ENCODE assay signal across 8 mouse cellular contexts in the genomic region with DNA sequence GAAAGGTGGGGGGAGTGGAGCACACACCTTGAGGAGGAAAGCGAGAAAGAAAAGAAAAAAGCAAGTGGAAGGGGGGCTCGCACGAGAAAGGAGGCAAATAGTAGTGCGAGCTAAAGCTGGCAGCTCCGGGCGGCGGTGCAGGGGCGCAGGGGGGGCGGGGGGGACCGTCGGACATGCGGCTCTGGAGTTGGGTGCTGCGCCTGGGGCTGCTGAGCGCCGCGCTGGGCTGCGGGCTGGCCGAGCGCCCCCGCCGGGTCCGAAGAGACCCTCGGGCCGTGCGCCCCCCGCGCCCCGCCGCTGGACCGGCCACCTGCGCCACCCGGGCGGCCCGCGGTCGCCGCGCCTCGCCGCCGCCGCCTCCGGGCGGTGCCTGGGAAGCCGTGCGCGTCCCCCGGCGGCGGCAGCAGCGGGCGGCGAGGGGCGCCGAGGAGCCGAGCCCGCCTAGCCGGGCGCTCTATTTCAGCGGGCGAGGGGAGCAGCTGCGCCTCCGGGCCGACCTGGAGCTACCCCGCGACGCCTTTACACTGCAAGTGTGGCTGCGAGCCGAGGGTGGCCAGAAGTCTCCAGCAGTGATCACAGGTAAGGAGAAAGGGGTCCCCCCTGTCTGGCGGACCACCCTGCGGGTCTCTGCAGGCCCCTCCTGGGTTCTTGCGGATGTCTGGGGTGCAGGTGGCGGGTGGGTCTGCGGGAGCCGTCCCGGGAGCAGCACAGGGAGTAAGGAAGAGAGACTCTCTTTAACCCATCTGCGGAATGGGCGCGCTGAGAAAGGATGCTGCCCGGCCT. TPM values are rescaled to one million over a fixed set of nuclear protein-coding genes. Genes with fewer than 3 reads are reported as not detected.
DNase-seq lines count a peak whose midpoint lies in the region; ATAC-seq lines count a peak whose summit lies in the region.

No protein-coding gene starts in this region.

- H3K4me3 ChIP-seq in forebrain, embryonic 12.5 days (replicated peaks), result peak overlapping the region; percentile 64
- H3K4me3 ChIP-seq in hindbrain, embryonic 15.5 days, result peak overlapping the region; percentile 58
- H3K4me3 ChIP-seq in liver, embryonic 16.5 days (ENCODE audit: low read depth, low read length), result peak overlapping the region; percentile 44
- peak overlapping the region; percentile 52 for H3K4me3 ChIP-seq in stomach, embryonic 15.5 days (replicated peaks)

- H3K4me1 ChIP-seq in forebrain, embryonic 12.5 days, result peaks cover 26% of the 10 kb centered on the region
- H3K4me1 ChIP-seq in hindbrain, embryonic 15.5 days (replicated peaks), result peaks cover 29% of the 10 kb centered on the region
- no peaks in the 10 kb centered on the region; the same call in 1 of the 2 replicates for H3K4me1 ChIP-seq in liver, embryonic 16.5 days (ENCODE audit: control insufficient read depth, low read depth, low read length)
- H3K4me1 ChIP-seq in stomach, embryonic 15.5 days, result peaks cover 8% of the 10 kb centered on the region; the same call in 1 of the 2 replicates

- peak overlapping the region; percentile 94 for H3K4me2 ChIP-seq in forebrain, embryonic 12.5 days
- H3K4me2 ChIP-seq in hindbrain, embryonic 15.5 days, result peak overlapping the region; percentile 97
- peak overlapping the region; percentile 57 for H3K4me2 ChIP-seq in liver, embryonic 16.5 days (ENCODE audit: low read depth, low read length)
- peak overlapping the region; percentile 95 for H3K4me2 ChIP-seq in stomach, embryonic 15.5 days

- H3K36me3 ChIP-seq in forebrain, embryonic 12.5 days (replicated peaks), result no peaks in the 10 kb centered on the region
- H3K36me3 ChIP-seq in hindbrain, embryonic 15.5 days, result no peaks in the 10 kb centered on the region
- H3K36me3 ChIP-seq in liver, embryonic 16.5 days (ENCODE audit: control insufficient read depth, insufficient read depth), result no peaks in the 10 kb centered on the region
- H3K36me3 ChIP-seq in stomach, embryonic 15.5 days, result no peaks in the 10 kb centered on the region

- WGBS in forebrain, embryonic 12.5 days, result under 1% methylated on average over 63 of the region's 80 CpGs
- WGBS in hindbrain, embryonic 15.5 days, result under 1% methylated on average over 38 of the region's 80 CpGs
- 1% methylated on average over 56 of the region's 80 CpGs for WGBS in liver, embryonic 16.5 days (ENCODE audit: insufficient replicate concordance)
- 1% methylated on average over 76 of the region's 80 CpGs for WGBS in stomach, embryonic 15.5 days

- no peak overlapping the region for H3K27ac ChIP-seq in forebrain, embryonic 12.5 days
- H3K27ac ChIP-seq in hindbrain, embryonic 15.5 days (replicated peaks), result no peak overlapping the region
- H3K27ac ChIP-seq in liver, embryonic 16.5 days (ENCODE audit: low read length), result no peak overlapping the region
- no peak overlapping the region for H3K27ac ChIP-seq in stomach, embryonic 15.5 days

- H3K9ac ChIP-seq in forebrain, embryonic 12.5 days, result peak overlapping the region; percentile 74
- peak overlapping the region; percentile 53 for H3K9ac ChIP-seq in hindbrain, embryonic 15.5 days
- H3K9ac ChIP-seq in liver, embryonic 16.5 days (ENCODE audit: low read depth, low read length), result no peak overlapping the region
- peak overlapping the region; percentile 22; the same call in 1 of the 2 replicates for H3K9ac ChIP-seq in stomach, embryonic 15.5 days

- peaks cover 29% of the 10 kb centered on the region for H3K27me3 ChIP-seq in forebrain, embryonic 12.5 days
- peaks cover 9% of the 10 kb centered on the region; the same call in 1 of the 2 replicates for H3K27me3 ChIP-seq in hindbrain, embryonic 15.5 days
- H3K27me3 ChIP-seq in liver, embryonic 16.5 days (ENCODE audit: control insufficient read depth, insufficient read depth, low read depth, low read length), result peaks cover 29% of the 10 kb centered on the region
- H3K27me3 ChIP-seq in stomach, embryonic 15.5 days (replicated peaks), result peaks cover 11% of the 10 kb centered on the region

- ATAC-seq in forebrain, embryonic 12.5 days (ENCODE audit: low FRiP score), result peak; percentile 65
- ATAC-seq in hindbrain, embryonic 15.5 days (ENCODE audit: low FRiP score, low read depth), result peak; percentile 63
- ATAC-seq in liver, embryonic 16.5 days (ENCODE audit: low read depth), result no peak
- peak; percentile 37; the same call in 1 of the 2 replicates for ATAC-seq in stomach, embryonic 15.5 days (ENCODE audit: insufficient read depth, low FRiP score, low read depth)

- no peaks in the 10 kb centered on the region for H3K9me3 ChIP-seq in forebrain, embryonic 12.5 days
- no peaks in the 10 kb centered on the region for H3K9me3 ChIP-seq in hindbrain, embryonic 15.5 days
- no peaks in the 10 kb centered on the region for H3K9me3 ChIP-seq in liver, embryonic 16.5 days (replicated peaks; ENCODE audit: control insufficient read depth, low read length)
- no peaks in the 10 kb centered on the region for H3K9me3 ChIP-seq in stomach, embryonic 15.5 days

- peak; percentile 14 for DNase-seq in gastrocnemius, adult 18-20 months (ENCODE audit: low spot score)
- DNase-seq in gastrocnemius, postnatal 25 days, result no peak
- peak; percentile 18 for DNase-seq in R1 (ENCODE audit: low read depth, low spot score)
- no peak for DNase-seq in layer of hippocampus, adult 8-10 months (ENCODE audit: low spot score in 2 of 2)

RNA-seq across cellular contexts. Expression of a gene that starts 0.6 kb away (rescaled TPM):
- total RNA-seq in gastrocnemius, adult 18-20 months (2021), result under 1 TPM; 0.24 to 0.46 TPM
- under 1 TPM; 0.24 to 0.49 TPM for total RNA-seq in gastrocnemius, postnatal 25 days (2021)
- polyA plus RNA-seq in forebrain, embryonic 12.5 days (2016; fragmentation: Nextera tagmentation; extraction: Ambion mirVana), result 2.4 and 2.5 TPM in 2 replicates
- polyA plus RNA-seq in hindbrain, embryonic 15.5 days (2015; fragmentation: Nextera tagmentation; extraction: Ambion mirVana), result 0.82 and 1.0 TPM in 2 replicates
- polyA plus RNA-seq in liver, embryonic 16.5 days (2015; fragmentation: Nextera tagmentation; extraction: Ambion mirVana), result 0.01 and 0.05 TPM in 2 replicates
- polyA plus RNA-seq in stomach, embryonic 15.5 days (2015; fragmentation: Nextera tagmentation; extraction: Ambion mirVana), result 1.1 and 1.3 TPM in 2 replicates
- total RNA-seq in layer of hippocampus, adult 8-10 months (2022), result 1 to 10 TPM; 1.1 to 1.3 (median 1.3) TPM

Comparison
In these comparisons a context has a peak if more than half of its experiments do, and no peak if none do; other contexts are left out.
1. DNase-seq: peak in gastrocnemius, adult 18-20 months (single experiment) and R1 (single experiment); none in gastrocnemius, postnatal 25 days (single experiment) and layer of hippocampus, adult 8-10 months (0 of 2).
2. Peak in every context shown above with its lines, with median percentiles within 50 percentile points of each other: H3K4me2 ChIP-seq and H3K4me3 ChIP-seq.